Mouse (Mus musculus) CD4-positive helper T cell, adult 2 months (primary cell): ENCODE data around the gene Cryab.

ENCODE experiments used
- DNase-seq: peaks from one replicate; pipeline ENCODE4 v3.0.0-alpha.2; 2012; ENCODE audit warnings: low read depth, missing footprints, low spot score

Cryab gene

GRCm38 (mm10) chr9:50751323-50751722 lies at the start of gene Cryab:
Gene Cryab, plus strand, starts transcription at chr9:50751325.
- no peak for DNase-seq

GRCm38 (mm10) chr9:50704907-50705306 lies 46.2 kb upstream of the Cryab start:
- DNase-seq: no peak

DNA sequence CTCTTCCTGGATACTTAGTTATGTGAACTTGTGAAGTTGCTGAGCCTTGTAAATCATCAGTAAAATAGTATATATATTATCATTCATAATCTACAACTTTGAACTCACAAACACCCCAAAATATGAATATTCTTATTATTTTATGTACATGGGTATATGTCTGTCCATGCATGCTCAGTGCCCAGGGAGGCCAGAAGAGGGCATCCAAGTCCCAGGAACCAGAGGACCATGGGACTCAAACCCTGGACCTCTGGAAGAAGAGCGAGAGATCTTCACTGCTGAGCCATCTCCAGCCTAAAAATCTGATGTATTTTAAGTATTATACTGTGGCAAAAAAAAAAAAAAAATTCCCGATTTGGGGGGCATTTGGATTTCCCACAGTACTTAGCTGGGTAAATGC lies 42.0 kb upstream of the Cryab start:
- no peak for DNase-seq

DNA sequence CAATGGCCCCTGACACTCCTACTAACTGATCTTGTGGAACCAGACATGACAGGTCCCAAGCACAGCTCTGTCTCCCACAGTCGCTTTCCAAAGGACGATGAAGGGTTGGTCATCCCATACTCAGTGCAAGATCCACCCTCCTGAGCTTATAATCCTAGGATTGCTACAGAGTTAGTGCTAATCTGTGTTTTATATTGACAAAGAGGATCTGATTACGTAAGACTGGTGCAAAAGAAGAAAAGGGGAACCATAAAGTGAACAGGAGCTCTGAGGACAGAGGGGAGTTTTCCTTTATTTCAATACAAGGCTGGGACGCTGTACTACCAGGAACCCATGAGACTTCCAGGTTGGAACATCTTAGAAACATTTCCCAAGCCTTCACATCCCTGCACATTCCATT lies 39.8 kb upstream of the Cryab start:
- DNase-seq: no peak

DNA sequence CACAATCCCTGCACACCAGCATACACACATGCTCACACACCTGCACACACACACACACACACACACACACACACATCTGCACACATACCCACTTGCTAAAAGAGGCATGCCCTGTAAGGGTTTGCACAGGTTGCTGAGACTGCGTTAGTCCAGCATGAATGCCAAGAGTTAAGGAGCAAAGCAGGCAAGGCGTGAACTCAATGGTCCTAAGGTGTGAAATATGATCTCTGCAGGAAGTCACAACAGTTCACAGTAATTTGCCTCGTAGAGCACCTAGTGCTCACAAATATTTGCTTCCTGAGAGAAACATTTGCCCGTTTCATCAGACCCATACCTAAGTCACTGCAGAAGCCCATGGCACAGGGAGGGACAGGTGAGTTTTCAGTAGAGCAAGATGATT lies 36.9 kb upstream of the Cryab start:
- DNase-seq: no peak

GRCm38 (mm10) chr9:50718878-50719277 lies 32.2 kb upstream of the Cryab start:
- no peak for DNase-seq

DNA sequence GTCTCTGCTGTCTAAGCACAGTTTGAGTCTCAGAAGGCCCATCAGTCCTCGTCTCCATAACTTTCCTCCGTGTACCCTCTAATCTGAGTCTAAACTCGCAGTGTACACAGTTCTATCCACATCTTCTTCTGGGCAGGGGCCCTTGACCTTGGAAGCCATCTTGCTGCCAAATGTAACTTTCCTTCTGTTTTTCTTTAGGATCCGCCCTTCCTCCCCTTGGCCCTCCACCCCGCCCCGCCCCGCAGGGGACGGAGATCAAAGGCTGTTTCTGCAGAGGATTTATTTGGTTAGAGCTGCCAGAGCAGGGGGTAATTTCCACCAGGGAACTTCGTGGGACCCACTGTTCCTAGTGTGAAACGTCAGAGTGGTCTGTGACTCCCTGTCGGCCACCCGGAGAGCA lies 30.1 kb upstream of the Cryab start:
- no peak for DNase-seq

DNA sequence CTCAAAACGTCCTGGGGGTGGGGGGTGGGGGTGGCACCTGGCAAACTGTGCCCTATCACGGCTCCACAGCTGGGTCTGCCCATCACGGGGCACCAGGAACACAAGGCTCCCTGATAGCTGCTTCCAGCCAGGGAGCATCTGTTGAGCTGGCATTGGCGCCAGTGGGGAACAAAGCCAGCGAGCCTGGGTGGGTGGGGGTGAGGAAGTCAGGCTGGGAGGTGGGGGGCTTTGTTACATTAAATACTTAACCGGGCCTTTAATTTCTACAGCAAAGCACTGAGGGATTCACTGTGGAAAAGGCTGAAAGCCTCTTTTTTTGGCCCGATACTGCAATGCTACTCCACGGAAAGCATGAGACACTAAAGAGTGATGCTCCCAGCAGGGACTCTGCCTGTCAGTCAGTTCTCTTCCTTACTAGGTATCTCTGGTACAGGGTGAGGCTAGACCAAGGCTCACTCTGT lies 28.6 kb upstream of the Cryab start:
- DNase-seq: no peak

- no peak for DNase-seq
Observed at GRCm38 (mm10) chr9:50723406-50723805, 27.7 kb upstream of the Cryab start.

DNA sequence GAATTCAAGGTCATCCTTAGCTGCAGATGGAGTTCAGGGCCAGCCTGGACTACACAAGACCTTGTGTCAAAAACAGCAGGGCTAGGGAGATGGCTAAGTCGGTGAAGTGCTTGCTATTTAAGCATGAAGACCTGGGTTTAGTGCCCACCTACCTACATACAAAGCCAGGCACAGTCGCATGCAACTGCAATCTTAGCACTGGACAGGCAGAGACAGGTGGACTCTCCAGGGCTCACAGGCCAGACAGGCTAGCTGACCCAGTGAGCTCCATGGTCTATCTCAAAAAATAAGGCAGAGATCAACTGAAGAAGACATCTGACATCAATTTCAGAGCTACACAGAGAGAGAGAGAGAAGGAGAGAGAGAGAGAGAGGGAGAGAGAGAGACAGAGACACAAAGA lies 27.0 kb upstream of the Cryab start:
- DNase-seq: no peak

DNA sequence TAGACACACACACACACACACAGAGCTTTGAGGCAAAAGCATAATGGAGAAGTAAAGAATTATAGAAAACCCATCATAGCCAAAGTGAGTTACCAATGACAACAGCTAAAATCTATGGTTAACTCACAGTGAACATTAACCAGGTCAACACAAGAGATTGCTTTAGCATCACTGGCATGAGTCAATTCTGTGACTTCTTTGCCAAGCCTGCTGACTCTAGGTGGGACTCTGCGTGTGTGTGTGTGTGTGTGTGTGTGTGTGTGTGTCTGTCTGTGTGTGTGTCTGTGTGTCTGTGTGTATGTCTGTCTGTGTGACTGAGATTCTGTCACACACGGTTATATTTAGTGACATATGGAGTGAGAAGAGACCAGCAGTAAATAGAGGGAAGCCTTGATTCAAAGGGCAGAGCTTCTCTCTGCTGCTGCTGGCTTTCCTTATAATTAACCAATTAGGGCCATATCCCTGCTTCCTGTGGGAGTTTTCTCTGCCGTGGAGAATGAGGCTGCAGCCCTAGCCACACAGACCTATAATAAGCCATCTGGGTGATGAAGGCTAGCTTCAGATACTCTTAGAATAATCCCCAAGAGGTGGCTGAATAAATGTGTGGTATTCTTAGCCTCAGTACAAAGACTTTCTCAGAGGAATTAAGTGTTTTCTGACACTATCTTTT lies 26.3 kb upstream of the Cryab start:
- DNase-seq: no peak

DNA sequence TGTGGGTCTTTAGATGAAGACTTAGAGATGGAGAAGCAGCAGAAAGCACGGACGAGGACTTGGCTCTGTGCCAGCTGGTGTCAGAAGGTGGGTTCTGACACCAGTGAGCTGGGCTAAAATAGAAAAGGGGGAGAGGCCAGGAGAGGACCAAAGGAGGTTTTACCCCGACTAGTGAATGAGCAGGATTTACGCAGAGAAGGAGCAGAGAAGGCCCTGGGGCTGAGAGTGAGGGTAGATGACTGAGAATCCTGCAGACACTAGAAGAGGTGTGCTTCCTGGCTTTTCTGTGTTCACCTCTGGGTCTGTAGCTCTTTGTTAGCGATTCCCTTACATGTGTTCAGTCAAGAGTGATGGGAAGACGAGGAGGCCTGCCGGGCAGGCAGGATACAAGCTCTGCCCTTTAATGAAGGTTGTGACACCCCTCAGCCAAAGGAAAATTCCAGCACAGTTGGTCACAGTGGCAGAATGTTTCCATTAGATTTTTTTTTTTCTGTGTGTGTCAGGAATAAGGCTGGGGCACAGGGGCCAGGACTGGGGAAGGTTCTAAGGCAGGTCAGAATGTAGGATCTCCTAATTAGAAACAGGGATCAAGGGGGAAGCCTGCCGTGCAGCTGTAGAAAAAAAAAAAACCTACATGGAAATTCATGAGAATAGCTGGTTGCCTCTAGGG lies 25.1 kb upstream of the Cryab start:
- no peak for DNase-seq

GRCm38 (mm10) chr9:50727171-50727924 lies 23.8 kb upstream of the Cryab start:
- no peak for DNase-seq

- DNase-seq: peak; percentile 25
Observed at GRCm38 (mm10) chr9:50727925-50728651, 23.0 kb upstream of the Cryab start.

GRCm38 (mm10) chr9:50729600-50729999 lies 21.5 kb upstream of the Cryab start:
- no peak for DNase-seq

DNA sequence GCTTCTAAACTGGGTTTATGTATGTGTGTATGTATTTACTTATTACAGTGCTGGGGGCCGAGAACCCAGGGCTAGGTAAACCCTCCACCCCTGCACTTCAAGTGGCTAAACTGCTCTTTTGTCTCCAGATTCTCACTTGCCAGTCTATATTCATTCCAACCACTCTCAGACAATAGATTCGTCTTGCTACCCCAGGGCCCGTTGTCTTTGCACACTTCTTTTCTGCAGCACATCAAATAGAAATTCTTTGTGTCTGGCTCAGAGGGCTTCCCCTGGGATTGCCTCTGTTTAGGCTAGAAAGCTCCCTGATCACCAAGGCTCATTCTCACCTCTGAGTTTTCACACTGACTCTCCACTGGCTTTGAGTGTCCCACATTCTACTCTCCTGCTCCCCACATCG lies 18.6 kb upstream of the Cryab start:
- DNase-seq: no peak

DNA sequence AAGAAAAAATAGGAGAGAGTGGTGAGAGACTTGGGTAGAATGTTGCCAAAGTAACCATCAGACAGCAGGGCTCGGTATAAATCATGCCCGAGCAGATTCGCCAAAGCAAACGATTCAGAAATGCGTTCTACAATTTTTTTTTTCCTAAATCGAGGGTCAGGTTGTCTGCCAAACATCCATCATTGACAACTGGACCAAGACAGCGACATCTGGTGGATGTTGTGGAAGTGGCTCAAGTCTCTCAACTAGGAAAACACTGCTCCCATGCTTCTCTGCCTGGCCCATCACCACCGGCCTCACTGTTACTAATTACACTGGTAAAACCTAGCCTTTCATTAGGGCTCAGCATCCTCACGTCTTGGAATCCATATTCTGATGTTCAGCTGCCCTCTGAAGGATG lies 16.1 kb upstream of the Cryab start:
- peak; percentile 20 for DNase-seq

- DNase-seq: peak; percentile 85
Observed at GRCm38 (mm10) chr9:50738914-50739870, 11.9 kb upstream of the Cryab start, which contains the start of gene Dixdc1. Gene Dixdc1, minus strand, starts transcription at chr9:50739517.

DNA sequence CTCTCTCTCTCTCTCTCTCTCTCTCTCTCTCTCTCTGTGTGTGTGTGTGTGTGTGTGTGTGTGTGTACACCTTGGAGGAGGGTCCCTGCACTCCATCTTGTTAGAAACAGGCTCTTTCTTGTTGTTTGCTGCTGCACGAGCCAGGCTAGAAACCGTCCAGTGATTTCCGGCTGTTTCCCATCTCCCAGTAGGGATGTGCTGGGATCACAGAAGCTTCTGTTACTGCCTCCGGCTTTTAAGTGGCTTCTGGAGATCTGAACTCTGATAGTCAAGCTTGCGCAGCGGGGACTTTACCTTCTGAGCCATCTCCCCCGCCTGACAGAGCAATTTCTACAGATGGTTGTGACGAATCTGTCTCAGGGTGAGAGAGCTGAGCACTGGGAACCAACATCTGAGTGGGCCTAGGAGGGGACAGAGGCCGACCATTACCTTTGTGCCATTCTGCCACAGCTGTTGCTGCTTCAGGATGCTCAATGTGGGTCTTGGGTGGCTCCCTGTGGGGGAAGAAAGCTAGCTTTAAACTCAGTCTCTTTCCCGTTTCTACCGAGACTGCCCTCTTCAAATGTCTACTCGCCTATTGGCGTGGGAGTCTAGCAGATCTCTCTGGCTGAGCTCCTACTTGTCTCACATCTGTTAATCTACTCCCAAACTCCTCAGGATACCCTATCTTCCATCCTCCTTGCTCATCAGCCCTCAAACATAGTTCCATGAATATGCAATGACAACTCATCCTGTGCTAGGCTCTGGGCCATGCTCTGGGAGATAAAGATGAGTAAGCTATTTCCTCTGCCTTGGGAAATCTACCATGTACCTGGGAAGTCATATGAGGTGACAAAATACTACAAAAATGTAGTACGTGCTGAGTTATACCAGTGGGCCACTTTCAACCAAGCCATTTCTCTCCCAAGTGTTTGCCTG lies 10.0 kb upstream of the Cryab start:
- DNase-seq: no peak

DNA sequence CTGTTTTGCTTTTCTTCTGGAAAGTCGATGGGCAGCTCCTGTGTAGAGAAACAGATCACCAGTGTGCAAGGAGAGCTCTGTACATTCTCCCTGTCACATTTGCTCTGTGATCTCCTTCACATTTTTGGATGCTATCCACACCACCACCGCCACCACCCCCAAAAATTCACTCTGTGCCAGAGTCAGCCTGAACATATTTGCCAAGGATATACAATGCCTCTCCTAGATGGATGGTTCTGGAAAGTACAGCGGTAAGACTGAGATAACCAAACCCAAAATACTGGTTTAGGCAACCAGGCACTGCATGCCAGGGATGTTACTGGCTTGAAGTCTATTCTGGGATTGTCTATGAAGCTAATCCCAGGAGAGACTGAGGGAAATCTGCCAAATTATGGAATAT lies 8.9 kb upstream of the Cryab start:
- DNase-seq: no peak
